Mouse (Mus musculus): ENCODE results near the gene Prpsap2.

DNA sequence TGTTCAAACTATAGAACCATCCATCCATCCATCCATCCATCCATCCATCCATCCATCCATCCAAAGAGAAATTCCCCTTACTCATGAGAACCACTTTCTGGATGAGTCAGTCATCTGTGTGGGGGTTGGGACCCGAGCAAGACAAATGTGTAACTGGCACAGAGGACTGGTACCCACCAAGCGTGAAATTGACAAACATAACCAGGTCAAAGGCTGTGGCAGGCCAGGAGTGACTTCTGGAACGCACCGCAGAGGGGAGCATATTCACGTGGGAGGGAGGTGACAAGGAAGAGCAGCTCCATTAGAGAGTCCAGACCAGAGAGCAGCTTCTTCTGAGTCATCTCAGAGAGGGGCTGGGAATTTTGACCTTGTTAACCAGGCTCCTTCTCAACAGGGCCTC, 39.8 kb downstream of the Prpsap2 start:
- TF ChIP-seq GABPA (IDR thresholded peaks at IDR 0.05; ENCODE audit: low read depth, low read length) (no peak), RAD21 (IDR thresholded peaks at IDR 0.05; ENCODE audit: low read depth, low read length) (no peak)

Data from MEL (cell line).